Mouse (Mus musculus): ENCODE measurements around the gene Bbx.

DNA sequence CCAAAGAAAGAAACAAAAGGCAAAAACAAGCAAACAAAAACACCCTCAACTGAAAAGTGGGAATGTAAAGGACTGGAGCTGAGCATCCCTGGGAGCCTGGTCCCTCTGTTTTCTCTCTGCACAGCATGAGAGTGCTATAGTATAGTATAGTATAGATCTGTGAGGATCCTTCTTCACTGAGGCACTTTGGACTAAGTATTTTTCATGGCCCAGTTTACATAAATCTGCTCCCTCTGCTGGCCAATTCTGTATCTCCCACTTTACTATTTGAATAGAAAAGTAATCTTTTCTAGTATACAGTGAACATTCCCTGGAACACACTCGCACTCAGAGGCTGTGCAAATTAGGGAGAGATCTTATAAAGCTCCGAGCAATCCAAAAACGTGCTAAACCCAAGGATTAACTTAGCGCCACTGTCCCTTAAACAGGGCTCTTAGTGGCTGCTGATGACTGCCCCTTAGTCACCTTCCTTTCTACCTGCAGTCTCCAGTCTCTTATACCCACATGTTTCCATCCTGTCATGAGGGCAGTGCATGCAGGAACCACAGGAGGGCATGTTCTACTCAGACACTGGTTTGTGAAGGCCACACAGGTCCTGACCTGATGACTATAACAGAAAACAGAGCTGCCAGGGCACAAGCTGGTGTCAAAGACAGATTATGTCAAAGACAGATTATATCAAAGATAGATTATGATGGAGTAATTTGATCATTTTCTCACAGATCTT is 138.5 kb downstream of the Bbx start:
- TF ChIP-seq GATA1 (IDR thresholded peaks at IDR 0.05; ENCODE audit: borderline replicate concordance, low read length) (no peak), FLI1 (IDR thresholded peaks at IDR 0.05; ENCODE audit: low read length) (no peak)
